Mouse (Mus musculus): ENCODE measurements around the gene Rufy3. TPM values are rescaled to one million over a fixed set of nuclear protein-coding genes. Genes with fewer than 3 reads are reported as not detected.

The Rufy3 gene
- polyA plus RNA-seq, 1 experiment = 6.4 TPM

GRCm38 (mm10) chr5:88586407-88587174 lies 21.8 kb downstream of the Rufy3 start:
- Histone ChIP-seq H3K27me3 (ENCODE audit: control insufficient read depth, insufficient read depth, low read length) (no peaks in the 10 kb centered on the region), H3K27ac (ENCODE audit: control insufficient read depth, insufficient read depth, low read length) (no peak overlapping the region), H3K4me1 (replicated peaks; ENCODE audit: control insufficient read depth, insufficient read depth, low read length) (no peaks in the 10 kb centered on the region), H3K4me3 (ENCODE audit: control insufficient read depth, insufficient read depth, low read length) (no peak overlapping the region), H3K36me3 (ENCODE audit: control insufficient read depth, insufficient read depth, low read length) (no peaks in the 10 kb centered on the region)
- 95% methylated on average over 7 of the region's 7 CpGs for WGBS
- TF ChIP-seq CTCF (IDR thresholded peaks at IDR 0.05; ENCODE audit: borderline replicate concordance, control insufficient read depth, extremely low read depth, insufficient read depth, low read length, poor library complexity) (no peak), POLR2A (IDR thresholded peaks at IDR 0.05; ENCODE audit: control insufficient read depth, extremely low read depth, insufficient read depth, low read length, poor library complexity) (no peak)
- no peak for DNase-seq

- DNase-seq = no peak
- 87% methylated on average over 13 of the region's 13 CpGs for WGBS
- TF ChIP-seq POLR2A (IDR thresholded peaks at IDR 0.05; ENCODE audit: control insufficient read depth, extremely low read depth, insufficient read depth, low read length, poor library complexity) = no peak
- no peak for TF ChIP-seq CTCF (IDR thresholded peaks at IDR 0.05; ENCODE audit: borderline replicate concordance, control insufficient read depth, extremely low read depth, insufficient read depth, low read length, poor library complexity)
- H3K27ac ChIP-seq (ENCODE audit: control insufficient read depth, insufficient read depth, low read length) = no peak overlapping the region
- H3K27me3 ChIP-seq (ENCODE audit: control insufficient read depth, insufficient read depth, low read length) = no peaks in the 10 kb centered on the region
- H3K4me3 ChIP-seq (ENCODE audit: control insufficient read depth, insufficient read depth, low read length) = no peak overlapping the region
- no peaks in the 10 kb centered on the region for H3K4me1 ChIP-seq (replicated peaks; ENCODE audit: control insufficient read depth, insufficient read depth, low read length)
- H3K36me3 ChIP-seq (ENCODE audit: control insufficient read depth, insufficient read depth, low read length) = no peaks in the 10 kb centered on the region
Observed at GRCm38 (mm10) chr5:88587211-88587934, 22.5 kb downstream of the Rufy3 start.

GRCm38 (mm10) chr5:88588481-88588880 lies 23.6 kb downstream of the Rufy3 start:
- no peak for DNase-seq
- no peaks in the 10 kb centered on the region for H3K4me1 ChIP-seq (replicated peaks; ENCODE audit: control insufficient read depth, insufficient read depth, low read length)
- H3K4me3 ChIP-seq (ENCODE audit: control insufficient read depth, insufficient read depth, low read length) = no peak overlapping the region
- H3K27me3 ChIP-seq (ENCODE audit: control insufficient read depth, insufficient read depth, low read length) = no peaks in the 10 kb centered on the region
- WGBS = 94% methylated on average over 5 of the region's 5 CpGs
- H3K36me3 ChIP-seq (ENCODE audit: control insufficient read depth, insufficient read depth, low read length) = no peaks in the 10 kb centered on the region
- TF ChIP-seq CTCF (IDR thresholded peaks at IDR 0.05; ENCODE audit: borderline replicate concordance, control insufficient read depth, extremely low read depth, insufficient read depth, low read length, poor library complexity) (no peak), POLR2A (IDR thresholded peaks at IDR 0.05; ENCODE audit: control insufficient read depth, extremely low read depth, insufficient read depth, low read length, poor library complexity) (no peak)
- no peak overlapping the region for H3K27ac ChIP-seq (ENCODE audit: control insufficient read depth, insufficient read depth, low read length)

- Histone ChIP-seq H3K36me3 (ENCODE audit: control insufficient read depth, insufficient read depth, low read length) (no peaks in the 10 kb centered on the region), H3K4me1 (replicated peaks; ENCODE audit: control insufficient read depth, insufficient read depth, low read length) (no peaks in the 10 kb centered on the region), H3K27me3 (ENCODE audit: control insufficient read depth, insufficient read depth, low read length) (no peaks in the 10 kb centered on the region), H3K27ac (ENCODE audit: control insufficient read depth, insufficient read depth, low read length) (no peak overlapping the region), H3K4me3 (ENCODE audit: control insufficient read depth, insufficient read depth, low read length) (no peak overlapping the region)
- TF ChIP-seq POLR2A (IDR thresholded peaks at IDR 0.05; ENCODE audit: control insufficient read depth, extremely low read depth, insufficient read depth, low read length, poor library complexity) (no peak), CTCF (IDR thresholded peaks at IDR 0.05; ENCODE audit: borderline replicate concordance, control insufficient read depth, extremely low read depth, insufficient read depth, low read length, poor library complexity) (no peak)
- WGBS = 93% methylated on average over 13 of the region's 13 CpGs
- no peak for DNase-seq
Observed at GRCm38 (mm10) chr5:88593421-88594172, 28.8 kb downstream of the Rufy3 start.

DNA sequence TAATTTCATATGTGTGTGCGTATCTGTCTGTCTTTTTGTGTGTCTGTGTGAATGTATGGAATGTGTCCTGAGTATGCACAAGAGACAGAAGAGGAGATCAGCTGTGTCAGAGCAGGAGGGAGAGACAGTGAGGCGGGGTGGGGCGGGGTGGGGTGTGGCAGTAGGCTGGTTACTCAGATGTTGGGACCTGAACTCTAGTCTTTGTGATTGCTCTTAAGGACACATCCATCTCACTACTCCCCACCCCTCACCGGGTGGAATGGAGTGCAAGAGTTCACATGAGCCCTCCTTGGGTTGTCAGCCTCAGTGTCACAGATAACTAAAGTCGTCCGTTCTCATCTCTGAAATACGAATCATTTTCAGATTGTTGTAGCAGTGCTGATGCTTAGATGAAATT lies 29.3 kb downstream of the Rufy3 start:
- no peaks in the 10 kb centered on the region for H3K27me3 ChIP-seq (ENCODE audit: control insufficient read depth, insufficient read depth, low read length)
- no peak for DNase-seq
- TF ChIP-seq CTCF (IDR thresholded peaks at IDR 0.05; ENCODE audit: borderline replicate concordance, control insufficient read depth, extremely low read depth, insufficient read depth, low read length, poor library complexity) (no peak), POLR2A (IDR thresholded peaks at IDR 0.05; ENCODE audit: control insufficient read depth, extremely low read depth, insufficient read depth, low read length, poor library complexity) (no peak)
- H3K27ac ChIP-seq (ENCODE audit: control insufficient read depth, insufficient read depth, low read length) = no peak overlapping the region
- no peaks in the 10 kb centered on the region for H3K4me1 ChIP-seq (replicated peaks; ENCODE audit: control insufficient read depth, insufficient read depth, low read length)
- no peak overlapping the region for H3K4me3 ChIP-seq (ENCODE audit: control insufficient read depth, insufficient read depth, low read length)
- H3K36me3 ChIP-seq (ENCODE audit: control insufficient read depth, insufficient read depth, low read length) = no peaks in the 10 kb centered on the region
- WGBS = 97% methylated on average over 7 of the region's 7 CpGs
